Mouse (Mus musculus): ENCODE data around the gene Pwp2.

Gene Pwp2

DNA sequence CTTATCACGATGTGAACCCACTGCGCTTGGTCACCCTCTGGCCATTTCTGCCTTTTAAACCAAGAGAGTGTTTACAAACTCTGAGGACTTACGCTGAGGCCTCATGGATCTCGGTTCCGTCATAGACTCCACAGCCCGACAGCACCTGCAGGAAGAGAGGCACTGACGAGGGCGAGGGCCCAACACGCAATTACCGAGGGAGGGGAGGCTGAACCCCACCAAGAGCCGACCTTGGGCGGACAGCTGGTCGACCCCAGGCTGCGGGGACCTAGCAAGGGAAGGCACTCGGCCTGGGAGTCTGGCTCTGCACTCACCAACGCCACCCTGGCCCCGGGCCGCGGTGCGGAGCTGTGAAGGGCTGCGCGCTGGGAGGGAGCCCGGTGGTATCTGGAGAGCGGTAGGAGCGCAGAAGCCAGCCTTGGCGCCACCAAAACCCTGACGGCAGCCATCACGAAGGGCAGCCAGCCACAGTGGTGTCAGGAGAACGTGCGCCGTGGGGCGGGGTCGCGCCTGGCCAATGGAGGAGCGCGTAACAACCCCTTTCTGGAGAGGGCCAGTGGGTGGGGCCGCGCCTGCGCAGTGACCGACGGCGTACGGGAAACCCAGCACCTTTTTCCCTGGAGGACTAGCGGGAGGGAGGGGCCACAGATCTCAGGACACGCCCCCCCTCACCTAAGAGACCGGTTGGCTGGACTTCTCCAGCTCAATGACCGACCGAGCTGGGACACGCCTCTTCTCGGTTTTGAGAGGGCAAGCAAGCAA lies 15.5 kb downstream of the Pwp2 start, which contains the start of gene D10Jhu81e:
Gene D10Jhu81e, minus strand, starts transcription at position 502 of the 762 bp plus-strand sequence.
- peak; percentile 100 for DNase-seq

DNA sequence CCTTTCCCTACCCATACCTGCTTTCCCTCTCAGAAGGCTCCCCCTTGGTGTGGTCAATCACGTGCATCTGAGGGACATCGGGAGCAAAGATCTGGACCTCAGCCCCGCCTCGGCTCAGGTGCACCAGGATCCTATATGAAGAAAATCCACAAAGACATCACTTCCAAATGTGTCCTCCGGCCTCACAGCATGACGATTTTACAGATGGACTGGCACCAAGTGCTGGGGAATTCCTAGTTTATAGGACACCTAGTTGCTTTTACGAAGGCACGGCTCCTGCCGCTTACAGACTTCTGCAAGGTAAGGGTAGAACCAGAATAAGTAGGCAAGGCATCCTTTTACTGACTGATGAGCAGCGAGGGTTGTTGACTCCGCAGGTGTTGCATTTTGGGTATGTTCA lies 16.2 kb downstream of the Pwp2 start:
- no peak for DNase-seq

DNA sequence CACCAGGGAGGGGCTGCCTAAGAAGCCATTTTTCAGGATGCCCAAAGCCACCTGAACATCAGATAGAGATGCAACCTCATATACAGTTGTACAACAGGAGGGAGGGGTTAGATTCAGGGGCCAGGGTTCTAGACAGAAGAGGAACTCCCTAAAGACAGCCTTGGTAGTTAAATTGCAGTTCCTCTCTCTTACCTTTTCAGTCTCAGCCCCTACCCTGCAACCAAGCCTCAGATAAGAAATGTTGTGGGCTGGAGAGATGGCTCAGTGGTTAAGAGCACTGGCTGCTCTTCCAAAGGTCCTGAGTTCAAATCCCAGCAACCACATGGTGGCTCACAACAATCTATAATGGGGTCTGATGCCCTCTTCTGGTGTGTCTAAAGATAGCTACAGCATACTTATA lies 17.2 kb downstream of the Pwp2 start:
- DNase-seq: no peak

DNA sequence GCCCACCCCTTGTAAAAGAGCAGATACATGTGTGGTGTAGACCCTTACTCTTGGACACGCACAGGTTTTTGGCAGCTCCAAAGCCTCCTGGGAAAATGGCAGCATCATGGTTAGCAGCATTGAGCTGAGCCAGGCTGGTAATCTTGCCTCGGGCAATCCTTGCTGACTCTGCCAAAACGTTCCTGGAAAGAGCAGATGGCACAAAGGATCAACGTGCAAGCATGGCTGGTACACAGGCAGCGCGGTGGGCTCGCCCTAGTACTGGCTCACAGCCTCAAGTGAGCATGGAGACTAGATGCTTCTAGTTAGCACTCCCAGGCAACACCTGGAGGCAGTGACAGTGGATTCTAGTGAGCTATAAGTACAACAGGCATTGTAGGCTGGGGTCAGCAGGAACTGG lies 17.6 kb downstream of the Pwp2 start:
- DNase-seq: no peak

DNA sequence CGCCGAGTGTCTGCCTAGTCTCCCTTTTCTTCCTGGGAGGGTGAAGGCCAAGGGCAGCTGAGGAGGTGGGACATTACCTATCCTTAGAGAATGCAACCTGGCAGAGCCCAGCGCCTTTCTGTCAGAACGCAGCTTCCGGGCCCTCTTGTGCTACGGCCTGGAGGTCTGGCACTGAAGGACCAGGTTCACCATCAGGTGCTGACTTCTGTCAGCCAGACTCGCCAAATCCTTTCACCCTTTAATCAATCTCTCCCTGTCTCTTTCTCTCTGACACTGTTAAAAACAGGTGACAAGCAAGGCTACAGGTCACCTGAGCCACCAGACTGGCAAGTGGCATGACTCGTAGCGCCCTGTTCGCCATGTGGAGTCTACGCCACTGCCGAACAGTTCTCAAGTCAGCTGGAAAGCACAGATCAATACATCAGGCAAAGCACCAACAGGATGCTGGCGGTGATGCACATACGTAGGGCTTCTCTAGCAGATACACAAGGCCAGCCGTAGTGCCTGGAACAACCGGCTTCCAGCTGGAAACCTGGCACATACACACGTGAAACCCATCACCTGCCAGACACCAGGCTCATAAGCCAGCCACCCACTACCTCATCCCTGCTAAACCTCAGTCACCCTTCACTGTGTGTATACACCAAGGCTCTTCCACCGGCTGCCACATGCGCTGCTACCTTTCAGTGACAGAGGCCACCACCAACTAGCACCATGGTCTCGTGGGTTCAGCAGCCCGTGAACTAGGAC lies 19.5 kb downstream of the Pwp2 start:
- DNase-seq: no peak

DNA sequence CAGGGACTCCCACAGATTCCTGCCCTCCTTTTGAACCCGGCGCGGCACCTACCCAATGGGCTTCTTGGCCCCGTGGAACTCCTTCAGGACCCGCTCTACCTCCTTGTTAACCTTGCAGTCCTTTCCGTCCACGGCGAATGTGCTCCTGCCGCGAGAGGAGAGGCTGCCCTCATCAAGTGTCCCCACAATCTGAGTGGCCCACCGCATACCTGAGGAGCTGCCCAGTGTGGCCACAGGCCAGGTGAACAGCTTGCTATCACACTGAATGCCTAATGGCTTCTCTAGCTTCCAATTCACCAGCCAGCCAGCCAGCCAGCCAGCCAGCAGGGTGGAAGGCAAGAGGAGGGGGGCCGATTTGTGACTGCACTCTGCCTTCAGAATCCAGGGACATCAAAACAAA lies 20.2 kb downstream of the Pwp2 start:
- DNase-seq: no peak

DNA sequence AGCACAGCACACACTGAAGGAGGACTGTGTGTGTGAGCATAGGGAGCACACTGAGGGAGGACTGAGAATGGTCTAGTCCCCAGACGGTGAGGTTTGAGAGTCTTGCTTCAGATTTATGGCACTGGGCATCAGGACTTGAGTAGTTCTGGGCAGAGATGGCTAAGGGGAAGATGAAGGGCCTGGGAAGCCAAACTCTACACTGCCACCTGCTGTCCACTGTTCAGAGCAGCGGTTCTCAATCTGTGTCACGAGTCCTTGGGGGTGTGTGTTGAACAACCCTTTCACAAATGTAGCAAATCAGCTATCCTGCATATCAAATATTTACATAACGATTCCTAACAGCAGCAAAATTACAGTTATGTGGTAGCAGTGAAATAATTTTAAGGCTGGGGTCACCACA lies 21.0 kb downstream of the Pwp2 start:
- peak; percentile 73 for DNase-seq

DNA sequence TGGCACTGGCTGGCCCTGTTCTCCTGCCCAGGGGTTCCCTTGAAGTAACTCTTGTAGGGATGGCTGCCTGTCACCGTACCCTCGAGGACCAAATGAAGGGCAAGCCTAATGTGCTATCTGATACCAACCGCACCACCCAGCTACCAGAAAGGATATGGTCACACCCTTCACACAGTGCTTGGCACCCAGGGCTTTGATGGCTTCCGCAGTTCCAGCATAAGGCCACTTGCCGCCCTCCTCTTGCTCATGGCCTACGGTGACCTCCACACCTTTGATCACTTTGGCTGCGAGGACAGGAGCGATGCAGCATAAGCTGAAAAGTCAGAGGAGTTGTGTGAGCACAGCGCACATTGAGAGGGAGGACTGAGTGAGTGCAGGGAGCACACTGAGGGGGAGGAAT lies 21.7 kb downstream of the Pwp2 start:
- no peak for DNase-seq

DNA sequence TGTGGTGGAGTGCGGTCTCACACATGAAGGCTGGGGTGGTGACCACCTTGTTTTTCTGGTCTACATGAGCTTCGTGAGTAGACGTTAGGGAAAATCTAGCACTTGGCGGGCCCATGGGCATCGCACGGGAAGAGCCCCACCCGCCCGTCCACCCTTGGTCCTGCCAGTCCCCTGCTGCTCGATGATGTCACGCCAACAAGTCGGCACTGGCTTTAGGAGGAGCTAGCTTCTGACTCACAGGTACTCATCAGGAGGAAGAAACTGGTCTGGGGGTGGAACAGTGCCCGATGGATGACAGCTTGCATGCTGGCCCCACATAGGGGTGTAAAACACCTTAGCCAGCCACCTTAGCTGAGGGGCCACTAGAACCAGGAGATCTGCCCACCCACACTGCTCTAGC lies 22.3 kb downstream of the Pwp2 start:
- DNase-seq: no peak

DNA sequence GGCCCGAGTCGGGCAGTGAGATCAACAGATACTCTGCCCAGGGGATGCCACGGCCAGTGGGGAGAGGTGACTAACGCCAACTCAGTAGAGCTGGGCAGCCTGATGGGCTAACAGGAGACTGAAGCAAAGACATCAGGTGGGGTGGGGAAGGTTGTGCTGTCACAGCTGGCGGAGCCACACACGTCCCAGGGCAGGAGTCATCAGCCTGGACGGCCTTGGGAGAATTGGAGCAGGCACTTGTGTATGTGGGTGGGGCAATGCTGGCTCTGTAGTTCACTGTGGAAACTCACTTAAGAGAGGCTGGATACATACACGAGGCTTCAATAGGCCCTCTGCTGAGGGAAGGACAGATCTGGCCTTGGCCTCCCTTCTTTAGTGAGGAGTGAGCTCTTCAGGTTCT lies 23.9 kb downstream of the Pwp2 start:
- DNase-seq: no peak

DNA sequence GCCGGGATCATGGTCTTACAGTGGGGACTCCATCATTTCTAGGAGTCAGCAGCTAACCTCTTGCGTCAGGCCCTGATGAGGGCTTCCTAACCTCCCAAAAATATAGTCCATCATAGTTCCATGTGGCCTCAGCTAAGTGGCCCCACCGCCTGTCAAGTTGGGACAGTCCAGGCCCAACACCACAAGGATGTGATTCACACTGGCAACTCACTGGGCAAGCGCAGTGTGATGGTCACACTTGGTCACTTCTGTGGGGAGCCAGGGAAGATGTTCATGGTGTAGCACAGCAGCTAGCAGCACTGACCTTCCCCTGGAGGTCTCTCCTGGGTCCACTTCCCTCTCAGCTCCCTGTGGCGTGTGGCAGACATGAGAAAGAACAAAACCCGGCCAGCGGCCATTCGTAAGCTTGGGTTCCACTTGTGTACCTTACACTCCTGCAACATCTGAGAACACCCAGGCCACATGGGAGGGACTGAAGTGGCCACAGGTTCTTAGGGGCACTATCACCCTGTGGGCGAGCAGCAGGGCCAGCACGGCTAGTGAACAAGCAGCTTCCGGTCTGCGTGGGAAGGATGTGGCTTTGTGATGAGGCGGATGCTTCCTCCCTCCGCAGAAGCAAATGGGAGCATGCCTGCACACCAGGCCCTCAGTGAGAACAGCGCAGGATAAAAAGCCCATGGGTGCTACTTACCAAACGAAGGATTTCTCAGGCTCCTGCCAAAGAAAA lies 24.4 kb downstream of the Pwp2 start:
- no peak for DNase-seq

DNA sequence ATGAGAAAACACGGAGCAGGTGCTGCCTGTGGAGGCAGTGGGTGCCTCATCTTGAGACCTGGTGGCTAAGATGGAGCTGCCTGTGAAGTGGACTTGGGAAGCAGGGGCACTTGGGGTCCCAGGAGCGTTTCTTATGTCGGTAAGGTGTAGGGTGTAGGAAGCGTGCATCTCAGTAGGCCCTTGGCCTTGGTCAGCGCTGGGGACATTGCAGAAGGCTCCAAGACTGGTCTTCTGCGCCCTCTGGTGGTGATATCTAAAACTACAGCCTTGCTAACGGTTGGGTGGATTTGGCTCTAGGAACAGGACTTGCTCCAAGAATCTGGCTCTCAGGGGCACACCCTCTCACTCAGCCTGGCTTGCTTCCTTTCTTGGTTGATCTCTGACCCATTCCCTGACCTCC lies 25.0 kb downstream of the Pwp2 start:
- peak; percentile 91 for DNase-seq

DNA sequence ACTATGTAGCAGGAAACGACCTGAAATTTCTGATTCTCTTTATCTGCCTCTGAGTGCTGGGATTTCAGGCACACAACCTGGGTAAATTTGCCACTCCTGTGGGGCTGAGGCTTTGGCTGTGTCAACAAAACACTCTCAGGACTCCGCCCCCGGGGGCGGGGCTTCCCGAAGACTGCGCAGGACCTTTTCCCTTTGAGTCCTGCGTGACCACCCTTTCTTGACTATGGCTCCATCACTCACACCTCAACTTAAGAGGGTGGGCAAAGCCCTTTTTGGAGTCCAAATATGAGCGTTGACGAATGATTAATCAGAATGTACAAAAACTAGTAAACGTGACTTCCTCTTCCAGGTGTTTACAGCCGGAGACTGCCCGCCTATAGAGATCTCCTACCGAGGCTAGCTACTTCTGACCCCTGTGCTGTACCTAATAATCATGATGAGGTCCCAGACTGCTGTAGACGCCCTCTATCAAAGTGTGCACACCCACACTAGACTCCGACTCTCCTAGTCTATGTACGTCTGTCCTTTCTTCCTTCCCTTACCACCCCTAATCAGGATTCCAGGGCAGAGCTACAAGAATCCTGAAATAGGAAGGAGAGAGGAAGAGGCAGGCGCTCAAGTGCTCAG lies 25.6 kb downstream of the Pwp2 start:
- peak; percentile 86 for DNase-seq

DNA sequence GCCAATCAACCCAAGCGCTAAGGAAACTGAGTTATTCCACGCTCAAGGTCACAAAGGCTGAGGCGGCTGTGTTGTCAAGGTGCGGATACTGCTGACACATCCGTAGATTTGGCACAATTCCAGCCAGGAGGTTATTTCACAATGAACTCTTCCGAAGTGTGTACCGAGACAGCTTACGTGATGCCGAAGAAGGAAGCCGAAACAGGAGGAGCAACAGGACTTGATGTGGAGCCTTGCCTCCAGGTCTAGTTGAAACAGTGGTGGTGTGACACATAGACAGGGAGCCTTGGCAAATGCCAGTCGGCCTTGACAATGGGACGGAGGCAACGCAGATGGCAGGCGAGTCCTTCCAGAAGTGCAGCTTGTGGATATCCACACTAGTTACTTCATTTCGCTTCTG lies 26.9 kb downstream of the Pwp2 start:
- DNase-seq: no peak

DNA sequence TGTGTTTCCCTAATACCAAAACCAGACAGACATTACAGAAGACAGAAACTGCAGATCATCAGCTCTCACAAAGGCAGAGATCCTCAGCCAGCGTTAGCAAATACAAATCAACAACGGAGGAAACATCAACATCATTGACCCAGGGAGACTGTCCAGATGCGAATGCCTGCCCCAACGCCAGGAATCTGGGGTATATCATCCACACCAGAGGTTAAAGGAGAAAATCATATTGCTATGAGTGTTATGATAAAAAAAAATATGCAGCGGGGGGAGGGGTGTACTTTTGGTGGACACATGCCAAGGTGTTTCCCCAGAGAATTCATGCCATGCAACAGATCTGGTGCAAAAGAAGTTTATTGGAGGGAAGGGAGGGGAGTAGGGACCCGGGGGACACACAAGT lies 28.0 kb downstream of the Pwp2 start:
- no peak for DNase-seq

DNA sequence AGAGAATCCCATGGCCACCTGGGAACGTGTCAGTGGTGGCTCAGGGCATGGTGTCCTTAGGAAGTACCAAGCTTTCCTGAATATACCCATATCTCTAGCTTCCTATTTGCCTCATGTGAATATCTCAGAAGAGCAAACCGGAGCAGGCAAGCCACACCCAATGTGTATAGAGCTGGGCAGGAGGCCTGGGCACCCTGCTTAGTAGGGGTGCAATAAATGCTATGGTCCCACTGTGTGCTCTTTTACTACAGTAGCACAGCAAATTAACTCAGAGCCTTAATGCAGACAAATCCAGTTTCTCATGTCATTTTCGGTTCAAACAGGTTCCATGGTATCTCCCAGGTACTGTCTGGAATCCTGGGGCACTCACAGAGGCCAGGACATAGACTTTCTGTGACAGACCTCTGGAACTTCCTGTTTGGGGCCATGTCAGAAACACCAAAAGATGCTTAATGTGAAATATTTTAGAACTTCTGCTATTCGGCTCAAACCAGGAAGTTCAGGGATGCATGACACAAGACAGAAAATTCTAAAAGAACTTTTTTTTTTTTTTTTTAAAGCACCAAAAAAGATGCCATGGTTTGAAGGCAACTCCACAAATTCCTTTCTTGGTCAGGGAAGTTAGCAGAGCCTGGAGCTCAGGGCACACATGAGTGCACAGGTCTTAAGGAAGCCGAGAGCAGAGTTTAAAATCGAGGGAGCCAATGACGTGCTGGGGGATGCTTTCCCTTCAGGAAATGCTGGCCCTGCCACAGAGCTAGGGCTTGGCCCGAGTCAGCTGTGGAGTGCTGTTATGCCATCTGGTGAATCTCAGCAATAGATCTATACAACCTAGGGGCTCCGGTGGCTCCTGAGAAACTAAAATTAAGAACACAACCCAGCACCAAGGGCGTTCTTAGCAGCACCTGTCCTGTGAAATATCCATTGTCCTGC lies 35.8 kb downstream of the Pwp2 start:
- no peak for DNase-seq

DNA sequence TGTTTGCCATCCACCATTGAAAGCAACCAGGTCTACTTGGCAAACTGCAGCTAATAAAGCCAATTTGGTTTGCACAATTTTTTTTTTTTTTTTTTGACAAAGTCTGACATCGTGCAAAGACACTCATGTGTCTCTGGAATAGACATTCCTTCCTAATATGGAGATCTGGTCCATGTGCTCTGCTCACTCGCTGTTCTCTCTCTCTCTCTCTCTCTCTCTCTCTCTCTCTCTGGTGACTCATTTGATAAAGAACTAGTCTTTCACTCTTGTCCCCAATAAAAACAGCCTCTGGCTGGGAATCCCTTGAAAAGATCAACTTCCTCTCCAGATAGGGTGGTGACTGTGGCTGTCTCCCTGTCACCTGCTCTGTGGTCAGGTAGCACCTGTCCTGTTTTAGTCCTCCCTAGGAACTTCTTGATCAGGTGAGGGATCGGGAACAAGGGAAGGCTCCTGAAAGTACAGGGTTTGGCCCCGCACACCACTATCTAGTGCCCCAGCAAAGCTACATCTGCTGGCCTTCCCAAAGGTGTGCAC lies 37.0 kb downstream of the Pwp2 start:
- no peak for DNase-seq

DNA sequence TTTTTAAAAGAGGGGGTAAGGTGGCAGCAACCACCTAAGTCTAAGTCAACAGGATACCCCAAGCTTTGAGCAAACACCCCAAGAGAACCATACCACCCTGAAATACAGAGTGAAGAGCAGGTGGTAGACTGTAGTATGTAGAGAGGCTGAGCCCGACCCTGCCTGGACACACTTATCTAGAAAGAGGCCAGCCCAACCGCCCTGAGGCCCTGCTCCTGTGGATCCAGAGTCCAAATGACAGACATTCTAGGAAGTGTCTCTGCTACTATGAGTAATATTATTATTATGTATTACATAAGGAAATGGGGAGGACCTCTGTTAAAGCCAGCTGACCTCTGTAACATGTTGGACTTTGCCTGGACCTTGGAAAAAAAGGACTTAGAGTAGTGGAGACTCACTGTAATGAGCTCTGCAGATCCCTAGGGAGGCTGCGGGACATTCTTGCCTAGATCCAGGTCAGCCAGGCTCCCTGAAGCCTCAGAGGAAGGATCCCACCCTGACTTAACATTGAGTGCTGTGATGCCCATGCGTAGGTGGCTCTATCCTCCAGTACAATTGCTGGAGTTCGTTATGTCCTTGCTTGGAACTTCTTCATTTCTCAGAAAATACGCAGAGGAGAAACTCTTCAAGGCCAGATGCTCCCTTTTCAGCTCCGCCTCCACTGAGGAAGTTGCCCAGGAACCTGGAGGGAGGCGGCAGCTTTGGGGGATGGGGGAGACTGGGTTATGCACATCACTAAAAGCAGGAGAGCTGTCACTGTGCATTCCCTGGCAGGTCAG lies 41.0 kb downstream of the Pwp2 start:
- no peak for DNase-seq

DNA sequence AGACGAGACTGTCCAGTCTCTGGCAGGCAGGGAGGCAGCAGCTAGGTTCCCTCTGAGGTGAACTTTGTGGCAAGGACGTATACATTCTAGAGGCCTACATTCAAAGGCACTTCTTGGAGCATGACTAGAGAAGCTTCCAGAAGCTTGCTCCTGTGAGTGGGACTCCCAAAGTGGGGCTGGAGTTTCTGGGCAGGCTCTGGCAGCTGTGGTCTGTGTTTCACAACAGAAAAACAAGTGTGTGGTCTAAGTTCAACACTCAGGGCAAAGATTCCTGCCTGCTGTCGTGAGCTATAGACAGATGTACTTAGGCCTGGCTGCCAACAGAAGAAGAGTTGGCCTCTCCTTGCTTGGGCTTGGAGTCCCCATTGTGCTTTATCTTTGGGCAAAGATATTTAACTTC lies 44.1 kb downstream of the Pwp2 start:
- no peak for DNase-seq

DNA sequence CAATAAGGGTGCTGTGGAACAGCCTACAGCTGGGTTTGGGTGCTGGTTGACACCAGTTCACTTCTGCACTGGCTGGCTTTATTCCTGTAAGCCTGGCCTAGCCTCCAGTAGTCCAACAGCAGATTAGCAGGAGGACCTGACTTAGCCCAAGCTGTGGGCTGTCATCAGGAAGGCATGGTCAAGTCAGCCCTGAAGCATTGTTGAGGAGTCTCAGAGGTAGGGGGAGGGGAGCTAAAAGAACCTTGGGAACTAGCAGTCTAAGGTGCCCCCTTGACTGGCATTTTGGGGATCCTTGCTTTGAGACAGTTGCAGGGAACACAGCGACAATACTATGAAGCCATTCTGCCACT lies 44.7 kb downstream of the Pwp2 start:
- DNase-seq: no peak

DNA sequence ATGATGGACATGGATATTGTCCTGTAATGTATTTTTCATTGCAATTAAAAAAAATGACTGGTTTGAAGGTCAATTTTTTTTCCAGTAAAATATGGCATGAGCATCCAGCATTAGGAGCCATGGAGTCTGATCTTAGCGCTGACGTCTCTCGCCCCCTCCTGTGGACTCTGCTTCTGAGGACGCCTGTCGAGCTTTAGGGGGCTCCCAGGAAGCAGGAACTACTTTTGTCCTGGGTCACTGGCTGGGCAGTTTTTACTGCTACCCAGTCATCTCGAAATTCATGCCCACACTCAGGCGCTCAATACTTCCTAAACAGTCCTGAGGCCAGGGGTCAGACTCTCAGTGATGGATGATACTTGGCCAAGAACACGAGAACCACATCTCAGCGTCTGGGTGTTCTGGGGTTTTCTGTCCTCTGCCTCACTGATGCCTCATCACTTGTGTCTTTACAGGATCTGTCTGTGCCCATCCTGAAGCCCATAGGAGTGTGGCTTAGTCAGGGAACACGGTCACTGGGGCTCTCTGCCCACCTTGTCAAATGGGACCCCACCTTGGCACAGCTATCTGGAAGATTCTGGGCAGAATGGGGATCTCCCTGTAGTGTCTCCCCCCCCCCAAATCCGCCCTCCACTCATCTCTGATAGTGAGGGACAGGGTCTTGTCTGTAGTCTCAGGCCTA lies 45.2 kb downstream of the Pwp2 start:
- DNase-seq: no peak
